Mouse (Mus musculus) embryonic facial prominence, embryonic 11.5 days (tissue): ENCODE results near the gene Il2rb. TPM values are rescaled to one million over a fixed set of nuclear protein-coding genes. Genes with fewer than 3 reads are reported as not detected.

ENCODE experiments used
- ATAC-seq: fragments of 200-750 bp; cut with Nextera tagmentation; replicated peaks from 2 replicates; pipeline ENCODE4 v1.8.0; 2017; ENCODE audit warnings: low read depth; ENCODE audit not compliant: insufficient number of reproducible peaks, low FRiP score, low TSS enrichment
- DNase-seq: peaks from one replicate; pipeline ENCODE4 v3.0.0-alpha.2; 2015; ENCODE audit warnings: low spot score
- H3K27ac ChIP-seq: fragments of 300-500 bp; sonication (generic); replicated peaks from 2 replicates; pipeline ENCODE4 v1.5.1; 2014; ENCODE audit warnings: mild to moderate bottlenecking, low read depth, low read length, control low read depth
- H3K27me3 ChIP-seq: fragments of 300-500 bp; sonication (generic); 2 replicates; pipeline ENCODE4 v1.6.1; 2014; ENCODE audit warnings: mild to moderate bottlenecking, low read length, moderate library complexity, mixed read lengths; ENCODE audit not compliant: control insufficient read depth, insufficient read depth
- H3K36me3 ChIP-seq: fragments of 300-500 bp; sonication (generic); replicated peaks from 2 replicates; pipeline ENCODE4 v1.6.1; 2014; ENCODE audit warnings: low read depth, mild to moderate bottlenecking, low read length, moderate library complexity, mixed read lengths; ENCODE audit not compliant: control insufficient read depth, insufficient read depth
- H3K4me1 ChIP-seq: fragments of 300-500 bp; sonication (generic); 2 replicates; pipeline ENCODE4 v1.6.1; 2014; ENCODE audit warnings: low read length, mixed read lengths; ENCODE audit not compliant: control insufficient read depth, insufficient read depth
- H3K4me2 ChIP-seq: fragments of 300-500 bp; sonication (generic); 2 replicates; pipeline ENCODE4 v1.6.1; 2014; ENCODE audit warnings: low read depth, mild to moderate bottlenecking, control low read depth, low read length, moderate library complexity
- H3K4me3 ChIP-seq: fragments of 300-500 bp; sonication (generic); 2 replicates; pipeline ENCODE4 v1.5.1; 2014; ENCODE audit warnings: low read depth, low read length, control low read depth
- H3K9ac ChIP-seq: fragments of 300-500 bp; sonication (generic); replicated peaks from 2 replicates; pipeline ENCODE4 v1.6.1; 2014; ENCODE audit warnings: mild to moderate bottlenecking, control low read depth, low read length
- H3K9me3 ChIP-seq: fragments of 300-500 bp; sonication (generic); replicated peaks from 2 replicates; pipeline ENCODE4 v1.6.1; 2016; ENCODE audit warnings: mild to moderate bottlenecking, low read length, inconsistent platforms, mixed read lengths; ENCODE audit not compliant: control insufficient read depth
- WGBS: fragments of 180-500 bp; shearing (Covaris S2); extraction: QIAGEN DNeasy Blood & Tissue Kit; methylation state at CpG from one replicate; pipeline ENCODE4 v1.1.7; 2014; 5-methylcytosine and 5-hydroxymethylcytosine counted together
- polyA plus RNA-seq: library from polyadenylated mRNA; unstranded; fragments of >200 nt; fragmentation: Nextera tagmentation; extraction: Ambion mirVana; gene quantifications from 2 replicates; pipeline ENCODE4 v1.2.1, GENCODE M21; 2014

The Il2rb gene
- polyA plus RNA-seq, 1 experiment from 2014 or later: 0.17 TPM

DNA sequence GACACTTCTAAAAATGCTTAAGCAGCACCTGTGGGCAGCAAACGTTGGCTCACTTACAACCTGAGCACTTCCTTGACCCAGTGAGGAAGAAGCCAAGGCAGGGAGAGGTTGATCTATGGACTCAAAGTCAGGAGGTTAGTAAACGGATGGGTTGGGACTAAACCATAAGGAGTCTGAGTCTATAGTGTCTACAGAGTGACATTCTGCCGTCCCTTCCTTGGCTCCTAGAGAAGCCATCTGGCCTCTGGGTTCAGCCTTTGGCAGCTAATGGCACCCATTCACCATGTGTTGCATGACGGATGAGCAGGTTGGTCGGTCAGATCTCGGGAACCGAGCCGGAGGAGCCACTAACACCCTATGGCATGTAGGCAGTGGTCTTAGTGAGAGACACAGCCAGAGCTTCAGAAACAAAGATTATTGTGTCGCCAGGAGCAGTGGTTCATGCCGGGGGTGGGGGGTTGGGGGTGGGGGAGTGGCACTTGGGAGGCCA, 38.3 kb upstream of the Il2rb start:
- Histone ChIP-seq H3K27ac (no peak overlapping the region), H3K36me3 (no peaks in the 10 kb centered on the region), H3K4me3 (no peak overlapping the region), H3K4me1 (0 out of 2 replicates have a peak, but pooled peaks cover 3% of the 10 kb centered on the region), H3K4me2 (no peak overlapping the region), H3K9ac (no peak overlapping the region), H3K27me3 (no peaks in the 10 kb centered on the region), H3K9me3 (no peaks in the 10 kb centered on the region)
- no peak for DNase-seq
- WGBS: 76% methylated on average over 10 of the region's 10 CpGs
- ATAC-seq: no peak

DNA sequence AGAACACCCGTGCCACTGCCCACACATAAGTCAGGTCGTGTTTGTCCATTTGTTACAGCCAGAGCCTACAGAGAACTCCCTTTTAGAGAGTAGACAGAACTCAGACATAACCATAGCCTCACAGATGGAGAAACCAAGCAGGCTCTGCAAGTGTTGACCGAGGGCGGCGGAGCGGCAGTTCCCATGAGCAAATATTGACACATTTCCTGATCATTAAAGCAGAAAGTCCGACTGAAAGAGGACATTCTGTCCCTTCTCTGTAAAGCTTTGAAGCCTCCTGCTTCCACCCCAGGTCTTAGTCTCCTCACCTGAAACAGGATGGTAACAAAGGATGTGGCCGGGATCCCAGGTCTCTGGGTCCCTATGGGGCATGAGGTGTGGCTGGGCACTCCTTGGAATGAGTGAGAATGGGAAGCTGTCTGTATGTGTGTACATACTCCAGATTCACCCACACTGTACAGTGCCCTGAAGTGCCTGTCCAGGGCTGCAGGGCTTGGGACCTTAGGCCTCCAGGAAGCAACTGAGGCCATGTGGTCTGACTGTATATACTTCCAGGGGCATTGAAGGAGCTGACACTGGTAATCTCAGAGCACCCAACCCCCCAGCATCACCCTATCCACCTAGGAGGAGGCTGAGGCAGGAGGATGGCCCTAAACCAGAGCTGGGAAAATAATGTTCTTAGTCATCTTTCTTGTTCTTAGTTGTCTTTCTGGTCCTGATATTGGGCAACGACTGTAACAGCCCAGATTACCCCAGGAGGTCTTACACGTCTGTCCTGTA, 37.7 kb upstream of the Il2rb start:
- WGBS: 73% methylated on average over 10 of the region's 10 CpGs
- no peak for DNase-seq
- no peaks in the 10 kb centered on the region for H3K36me3 ChIP-seq
- H3K9ac ChIP-seq: no peak overlapping the region
- H3K4me2 ChIP-seq: no peak overlapping the region
- H3K27ac ChIP-seq: no peak overlapping the region
- no peaks in the 10 kb centered on the region for H3K9me3 ChIP-seq
- 0 out of 2 replicates have a peak, but pooled peaks cover 3% of the 10 kb centered on the region for H3K4me1 ChIP-seq
- H3K4me3 ChIP-seq: no peak overlapping the region
- no peak; the same call in 1 of the 2 replicates for ATAC-seq
- H3K27me3 ChIP-seq: no peaks in the 10 kb centered on the region

DNA sequence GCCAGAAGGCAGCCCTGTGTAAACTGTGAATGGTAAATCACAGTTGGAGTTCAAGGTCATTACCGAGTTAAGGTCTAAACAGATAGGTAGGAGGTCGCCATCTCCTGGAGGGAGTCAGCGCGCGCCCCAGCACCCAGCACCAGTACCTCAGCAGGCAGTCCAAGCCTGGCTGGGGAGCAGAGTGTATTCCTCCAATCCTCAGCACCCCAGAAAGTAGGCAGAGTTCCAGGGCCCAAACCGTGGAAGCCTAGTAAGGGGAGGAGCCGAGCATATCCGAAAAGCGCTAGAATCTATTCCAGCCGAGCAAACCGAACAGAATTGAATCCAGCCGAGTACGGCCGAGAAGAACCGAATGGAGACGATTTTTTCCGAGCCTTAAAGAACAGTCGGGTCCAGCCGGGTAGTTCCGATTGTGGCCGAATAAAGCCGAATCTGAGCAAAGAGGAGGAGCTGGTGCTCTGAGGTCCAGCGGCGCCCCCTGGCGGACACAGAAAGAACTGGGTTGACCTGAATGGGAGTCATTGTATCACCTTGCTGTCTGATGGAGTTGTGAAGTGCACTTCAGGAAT, 36.9 kb upstream of the Il2rb start:
- Histone ChIP-seq H3K36me3 (no peaks in the 10 kb centered on the region), H3K27me3 (no peaks in the 10 kb centered on the region), H3K4me3 (peak overlapping the region; percentile 14), H3K9ac (peak overlapping the region; percentile 39), H3K4me2 (peak overlapping the region; percentile 32), H3K4me1 (0 out of 2 replicates have a peak, but pooled peaks cover 3% of the 10 kb centered on the region), H3K27ac (peak overlapping the region; percentile 31; the same call in 1 of the 2 replicates), H3K9me3 (no peaks in the 10 kb centered on the region)
- under 1% methylated on average over 25 of the region's 25 CpGs for WGBS
- ATAC-seq: peak; percentile 68
- peak; percentile 99 for DNase-seq

DNA sequence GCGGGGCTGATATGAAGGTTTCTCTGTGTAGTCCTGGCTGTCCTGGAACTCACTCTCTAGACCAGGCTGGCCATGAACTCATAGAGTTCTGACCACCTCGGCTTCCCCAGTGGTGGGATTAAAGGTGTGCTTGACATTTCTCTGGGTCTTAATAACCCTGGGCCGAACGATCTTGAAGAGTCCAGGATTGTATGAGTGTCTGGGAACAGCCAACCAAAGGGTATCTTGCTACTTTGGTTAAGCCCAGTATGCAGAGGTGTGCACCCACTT, 36.3 kb upstream of the Il2rb start:
- ATAC-seq: no peak
- H3K9me3 ChIP-seq: no peaks in the 10 kb centered on the region
- H3K4me1 ChIP-seq: 0 out of 2 replicates have a peak, but pooled peaks cover 3% of the 10 kb centered on the region
- DNase-seq: no peak
- H3K36me3 ChIP-seq: no peaks in the 10 kb centered on the region
- 80% methylated on average over 4 of the region's 4 CpGs for WGBS
- H3K4me3 ChIP-seq: no peak overlapping the region; the same call in 1 of the 2 replicates
- no peaks in the 10 kb centered on the region for H3K27me3 ChIP-seq
- H3K27ac ChIP-seq: peak overlapping the region; percentile 31; the same call in 1 of the 2 replicates
- H3K9ac ChIP-seq: peak overlapping the region; percentile 39
- peak overlapping the region; percentile 32 for H3K4me2 ChIP-seq

DNA sequence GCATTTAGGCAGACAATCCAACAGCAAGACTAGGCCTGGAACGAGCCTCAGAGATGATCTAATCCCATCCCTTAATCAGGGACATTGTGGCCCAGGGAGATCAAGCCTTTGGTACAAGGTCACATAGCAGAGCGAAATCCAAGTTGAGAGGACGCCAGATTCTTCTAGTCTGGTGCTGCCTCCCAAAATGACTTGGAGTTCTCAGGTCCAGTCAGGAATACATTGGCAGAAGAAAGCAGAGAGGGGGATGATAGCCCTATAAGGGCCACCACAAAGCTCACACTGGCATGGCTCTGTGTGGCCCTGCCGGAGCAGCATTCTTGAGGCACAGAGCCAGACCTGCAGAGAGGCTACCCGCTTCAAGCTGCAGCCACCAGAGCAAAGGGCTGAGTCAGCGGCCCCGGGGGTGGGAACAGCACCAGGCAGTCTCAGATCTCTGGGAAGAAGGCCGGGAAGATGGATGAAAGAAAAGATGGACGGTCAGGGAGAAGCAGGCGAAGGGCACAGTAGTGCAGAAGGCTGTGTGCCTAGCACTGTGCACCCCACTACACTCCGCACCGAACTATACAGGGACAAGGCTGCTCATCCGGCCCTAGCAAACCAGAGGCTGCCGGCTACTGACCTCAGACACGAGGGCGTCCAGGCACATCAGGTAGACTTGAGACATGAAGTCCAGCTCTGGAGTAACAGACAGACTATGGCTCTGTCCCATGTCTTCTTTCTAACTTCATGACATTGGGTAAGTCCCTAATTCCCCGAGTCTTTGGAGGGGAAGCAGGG, 35.8 kb upstream of the Il2rb start, which contains the start of gene C1qtnf6:
TSS of gene C1qtnf6 (minus strand) at position 746 of the 780 bp plus-strand sequence.
- no peak for DNase-seq
- Histone ChIP-seq H3K4me3 (peak within 1 kb of the TSS; percentile 14), H3K27me3 (no peaks in the 10 kb centered on the region), H3K9ac (peak within 1 kb of the TSS; percentile 39), H3K27ac (peak within 1 kb of the TSS; percentile 31; the same call in 1 of the 2 replicates), H3K4me2 (peak within 1 kb of the TSS; percentile 32), H3K9me3 (no peaks in the 10 kb centered on the region), H3K4me1 (0 out of 2 replicates have a peak, but pooled peaks cover 3% of the 10 kb centered on the region), H3K36me3 (no peaks in the 10 kb centered on the region)
- no peak for ATAC-seq
- WGBS: 71% methylated on average over 17 of the region's 17 CpGs

DNA sequence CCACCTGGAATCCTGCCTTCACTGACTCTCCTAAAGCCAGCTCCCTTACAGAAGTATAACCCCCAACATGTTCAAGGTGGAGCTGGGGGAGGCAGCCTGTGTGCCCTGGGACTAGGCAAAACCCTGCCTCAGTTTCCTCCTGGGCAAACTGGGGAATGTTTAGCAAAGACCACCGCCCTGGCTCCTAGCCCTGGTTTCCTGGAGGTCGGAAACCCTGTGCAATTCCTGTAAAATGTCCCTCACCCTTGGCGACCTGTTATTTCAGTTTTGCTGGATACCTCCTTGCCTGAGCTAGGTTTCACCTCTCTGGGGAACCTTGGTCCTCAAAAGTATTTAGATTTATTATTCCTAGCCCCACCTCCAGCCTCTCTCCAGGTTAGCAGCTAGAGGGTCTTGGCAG, 35.1 kb upstream of the Il2rb start:
- H3K4me2 ChIP-seq: peak overlapping the region; percentile 57; the same call in 1 of the 2 replicates
- H3K9me3 ChIP-seq: no peaks in the 10 kb centered on the region
- WGBS: 67% methylated on average over 3 of the region's 3 CpGs
- peak overlapping the region; percentile 67 for H3K9ac ChIP-seq
- 0 out of 2 replicates have a peak, but pooled peaks cover 3% of the 10 kb centered on the region for H3K4me1 ChIP-seq
- DNase-seq (no peak), ATAC-seq (no peak)
- no peak overlapping the region for H3K4me3 ChIP-seq
- peak overlapping the region; percentile 57; the same call in 1 of the 2 replicates for H3K27ac ChIP-seq
- H3K27me3 ChIP-seq: no peaks in the 10 kb centered on the region
- H3K36me3 ChIP-seq: no peaks in the 10 kb centered on the region

DNA sequence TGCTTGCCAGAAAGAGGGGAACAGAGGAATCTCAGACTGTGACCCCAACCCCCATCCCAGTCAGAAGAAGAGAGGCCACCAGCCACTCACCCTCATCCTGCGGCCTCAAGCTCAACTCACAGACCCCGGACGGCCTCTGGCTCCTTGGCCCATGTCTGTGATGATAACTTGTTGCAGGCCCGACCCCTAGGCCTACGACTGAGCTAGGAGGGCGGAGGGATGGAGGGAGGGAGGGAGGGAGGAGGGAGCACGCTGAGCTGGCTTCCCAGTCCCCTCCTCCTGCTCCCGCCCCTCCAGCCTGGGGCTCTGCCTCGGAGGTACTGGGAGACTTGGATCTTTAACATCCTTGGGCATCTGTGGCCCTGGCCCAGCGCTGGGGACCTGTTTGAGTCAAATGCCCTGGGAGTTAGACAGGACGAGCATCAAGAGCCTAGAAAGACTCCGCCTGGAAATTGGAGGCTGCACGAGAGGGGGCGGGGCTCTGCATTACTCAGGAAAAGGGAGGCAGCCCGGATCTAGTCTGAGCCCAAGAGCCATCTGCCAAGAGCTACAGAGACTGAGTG, 34.4 kb upstream of the Il2rb start:
- Histone ChIP-seq H3K4me2 (peak overlapping the region; percentile 57), H3K4me3 (peak overlapping the region; percentile 15), H3K4me1 (0 out of 2 replicates have a peak, but pooled peaks cover 3% of the 10 kb centered on the region), H3K9me3 (no peaks in the 10 kb centered on the region), H3K27ac (peak overlapping the region; percentile 57), H3K9ac (peak overlapping the region; percentile 67), H3K27me3 (no peaks in the 10 kb centered on the region), H3K36me3 (no peaks in the 10 kb centered on the region)
- 0% methylated on average over 12 of the region's 15 CpGs for WGBS
- DNase-seq (peak; percentile 78), ATAC-seq (peak; percentile 49)
